Mouse (Mus musculus): ENCODE data around the gene Barhl1.

Barhl1 gene

DNA sequence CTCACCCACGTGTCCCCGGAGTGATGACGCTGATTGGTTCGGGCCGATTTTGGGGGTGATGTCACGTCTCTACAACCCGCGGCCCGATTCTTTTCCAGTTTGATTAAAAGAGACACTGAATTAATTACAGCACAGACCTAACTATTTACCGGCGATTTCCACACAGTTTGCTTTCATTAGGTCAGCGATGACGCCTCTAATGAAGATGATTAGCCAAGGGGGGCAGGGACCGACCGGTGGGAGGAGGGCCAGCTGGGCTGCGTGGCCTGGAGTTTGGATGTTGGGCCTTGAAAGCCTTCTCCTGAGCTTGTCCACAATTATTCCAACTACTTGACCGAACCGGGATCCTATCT is at the start of gene Barhl1:
TSS of gene Barhl1 (minus strand) at position 156 of the 353 bp plus-strand sequence.
- no peak for DNase-seq (ENCODE audit: low read depth)

DNA sequence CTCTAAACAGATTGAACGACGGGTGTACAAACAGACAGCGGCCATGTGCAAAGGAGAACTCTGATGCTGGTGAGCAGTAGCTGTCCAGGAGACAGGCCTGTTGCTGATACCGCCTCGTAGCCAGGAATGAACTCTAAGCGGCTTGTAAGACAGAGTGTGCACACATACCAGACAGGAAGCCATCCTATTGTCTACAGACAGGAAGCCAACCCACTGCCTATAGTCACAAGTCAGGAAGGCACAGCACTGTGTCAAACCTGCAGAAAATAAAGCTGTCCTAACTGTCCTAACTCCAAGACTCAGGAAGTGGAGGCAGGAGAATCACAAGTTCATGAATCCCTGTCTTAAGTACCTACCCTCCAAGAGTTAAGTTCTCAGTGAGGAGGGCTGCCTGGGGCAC is 47.1 kb upstream of the Barhl1 start:
- no peak for DNase-seq (ENCODE audit: low read depth)

DNA sequence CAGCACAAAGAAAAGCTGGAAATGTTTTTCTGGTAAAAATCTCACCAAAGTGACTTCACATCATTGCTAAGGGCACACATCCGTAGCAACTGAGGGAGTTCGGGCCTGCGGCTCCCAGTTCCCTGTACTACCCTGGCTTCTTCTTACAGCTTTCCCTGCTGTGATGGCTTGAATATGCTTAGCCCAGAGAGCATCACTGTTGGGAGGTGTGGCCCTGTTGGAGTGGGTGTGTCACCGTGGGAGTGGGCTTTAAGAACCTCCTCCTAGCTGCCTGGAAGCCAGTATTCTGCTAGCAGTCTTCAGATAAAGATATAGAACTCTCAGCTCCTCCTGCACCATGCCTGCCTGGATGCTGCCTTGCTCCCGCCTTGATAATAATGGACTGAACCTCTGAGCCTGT is 45.2 kb upstream of the Barhl1 start:
- no peak for DNase-seq (ENCODE audit: low read depth)

DNA sequence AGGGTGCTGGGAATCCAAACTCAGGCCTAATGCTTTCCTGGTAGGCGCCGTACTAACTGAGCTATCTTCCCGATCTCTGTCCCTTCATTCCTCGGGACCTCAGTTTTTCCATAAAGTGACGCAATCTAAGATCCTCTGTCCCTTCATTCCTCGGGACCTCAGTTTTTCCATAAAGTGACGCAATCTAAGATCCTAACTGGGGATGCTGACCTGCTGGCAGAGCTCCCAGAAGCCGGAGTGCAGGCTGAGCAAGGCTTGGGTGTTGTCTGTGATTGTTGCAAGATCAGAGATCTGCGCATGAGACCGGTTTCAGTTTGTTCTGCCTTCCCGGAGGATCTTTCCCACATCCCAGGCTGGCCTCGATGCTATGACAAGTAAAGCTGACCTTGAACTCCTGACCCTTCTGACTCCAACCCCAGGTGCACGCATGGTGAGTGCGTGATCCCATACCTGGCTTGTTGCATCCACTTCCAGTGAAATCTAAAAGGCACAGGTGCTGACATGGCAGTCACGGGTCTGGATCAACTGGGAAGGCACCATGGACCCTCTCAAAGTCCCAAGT is 44.6 kb upstream of the Barhl1 start:
- DNase-seq (ENCODE audit: low read depth) = no peak

DNA sequence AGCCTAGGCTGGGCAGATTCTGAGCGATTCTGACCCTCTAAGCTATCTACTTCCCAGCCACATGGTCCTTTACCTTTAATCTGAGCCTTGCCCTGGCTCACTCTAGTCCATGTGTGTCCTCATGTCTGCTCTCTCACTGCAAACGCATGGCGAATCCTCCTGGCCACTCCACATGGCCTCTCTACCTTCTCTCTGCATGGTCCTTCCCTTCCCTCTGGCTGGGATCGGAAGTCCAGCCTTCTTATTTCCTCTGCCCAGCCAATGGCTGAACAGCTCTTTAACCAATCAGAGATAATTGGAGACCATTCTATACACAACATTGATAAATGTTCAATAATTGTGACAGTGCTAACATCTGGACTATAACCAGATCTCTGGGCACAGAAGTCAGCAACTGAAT is 40.4 kb upstream of the Barhl1 start:
- no peak for DNase-seq (ENCODE audit: low read depth)

DNA sequence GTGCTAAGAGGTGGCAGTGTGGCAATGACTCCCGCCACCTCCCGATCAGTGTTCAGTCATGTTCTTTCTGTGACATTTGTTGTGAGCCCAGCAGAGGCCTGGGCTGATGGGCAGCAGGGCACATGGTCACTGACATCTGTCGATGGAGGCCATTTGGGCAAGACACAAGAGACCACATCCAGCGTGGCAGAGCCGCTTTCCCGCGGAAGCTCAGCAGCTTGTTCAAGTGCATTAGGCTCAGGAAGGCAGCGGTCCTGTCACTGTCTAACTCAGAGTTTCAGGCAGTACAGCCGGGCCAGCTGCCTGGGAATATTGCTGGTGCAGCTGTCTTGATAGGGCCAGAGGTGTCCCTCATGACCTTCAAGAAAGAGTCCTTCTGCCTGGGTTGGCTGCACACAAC is 38.1 kb upstream of the Barhl1 start:
- DNase-seq (ENCODE audit: low read depth) = no peak

DNA sequence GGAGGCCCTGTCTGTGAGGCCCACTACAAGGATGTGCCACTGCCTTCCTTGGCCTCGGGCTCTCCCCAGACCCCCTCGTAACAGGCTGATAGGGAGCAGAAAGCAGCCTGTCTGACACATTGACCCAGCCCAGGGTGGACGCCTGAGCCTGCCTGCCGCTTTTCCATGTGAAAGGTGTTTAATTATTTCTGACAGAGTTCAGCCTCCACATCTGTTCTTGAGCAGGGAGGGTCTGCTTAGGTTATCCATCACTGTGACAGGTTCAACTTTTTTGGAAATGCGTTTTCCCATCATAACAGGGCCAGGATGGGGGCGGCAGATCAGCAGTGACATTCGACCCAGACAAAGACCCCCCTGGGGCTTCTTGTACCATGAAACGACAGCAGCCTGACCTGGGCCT is 36.5 kb upstream of the Barhl1 start:
- no peak for DNase-seq (ENCODE audit: low read depth)

DNA sequence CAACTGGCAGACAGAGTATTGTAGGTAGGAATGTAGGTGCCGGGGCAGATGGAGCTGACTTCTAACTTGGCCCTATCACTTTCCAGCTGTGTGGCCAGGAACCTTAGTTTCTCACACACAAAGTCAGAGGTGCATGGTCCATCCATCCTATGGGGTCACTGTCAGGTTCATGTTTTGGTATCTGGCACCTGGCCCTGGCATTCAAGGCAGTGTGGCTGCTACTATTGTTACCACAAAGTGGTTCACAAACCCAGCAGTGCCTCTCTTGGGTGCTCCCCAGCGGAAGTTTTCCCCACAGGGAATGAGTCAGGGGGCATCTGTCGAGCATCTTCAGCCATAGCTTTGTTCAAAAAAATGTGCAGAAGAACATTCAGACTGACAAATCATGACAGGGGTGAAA is 29.8 kb upstream of the Barhl1 start:
- DNase-seq (ENCODE audit: low read depth) = no peak

DNA sequence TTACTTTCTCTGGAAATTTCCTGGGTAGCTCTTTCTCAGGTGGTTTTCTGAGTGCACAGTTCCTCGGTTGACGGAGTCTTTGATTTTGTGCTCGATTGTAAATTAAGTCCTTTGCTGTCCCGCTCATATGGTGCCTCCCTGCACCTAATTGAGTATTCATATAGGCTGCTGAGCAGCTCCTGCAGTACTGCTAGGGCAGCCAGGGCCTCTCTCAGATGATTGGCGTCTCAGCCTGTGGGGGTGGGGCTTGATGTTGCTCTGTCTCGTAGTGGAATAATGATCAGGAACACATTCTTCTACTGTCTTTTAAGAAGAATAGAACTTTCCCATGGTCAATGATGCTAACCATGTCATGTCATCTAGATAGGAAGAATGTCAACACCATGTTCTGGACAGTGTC is 28.9 kb upstream of the Barhl1 start:
- no peak for DNase-seq (ENCODE audit: low read depth)

DNA sequence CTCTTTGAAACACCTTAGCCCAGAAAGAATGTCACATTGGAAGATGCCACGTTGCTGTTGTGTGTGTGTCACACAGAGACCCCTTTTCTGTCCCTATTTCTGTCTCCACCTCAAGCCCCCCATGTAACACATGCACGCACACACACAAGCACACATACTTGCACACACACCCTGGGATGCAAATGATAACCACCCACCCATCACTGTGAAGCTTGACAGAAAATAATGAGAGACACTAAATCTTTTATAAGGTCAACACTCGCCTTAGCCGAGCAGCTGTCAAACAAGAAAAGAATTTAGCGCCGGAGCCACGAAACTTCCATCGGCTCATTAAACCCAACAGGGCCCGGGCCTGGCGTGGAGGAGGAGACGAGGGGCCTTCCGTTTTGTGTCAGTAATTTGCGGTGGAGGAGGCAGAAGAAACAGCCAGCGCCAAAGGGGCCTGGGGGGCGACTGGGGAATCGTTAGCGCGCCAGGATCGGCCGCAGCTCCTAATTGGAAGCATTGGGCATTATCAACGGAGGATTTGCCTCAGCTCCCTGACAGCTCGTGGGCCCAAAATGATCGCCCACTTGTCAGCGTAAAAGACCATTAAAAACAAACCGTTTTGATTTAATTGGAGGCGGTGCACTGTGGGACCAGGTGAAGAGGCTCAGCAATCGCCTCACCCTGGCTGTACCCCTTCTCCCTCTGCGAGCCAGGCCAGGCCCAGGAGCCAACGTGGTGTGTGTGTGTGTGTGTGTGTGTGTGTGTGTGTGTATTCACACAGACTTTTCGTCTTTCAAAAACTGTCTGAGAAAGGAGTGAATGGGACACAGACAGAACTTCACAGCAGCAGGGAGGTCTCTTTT is 27.4 kb upstream of the Barhl1 start:
- no peak for DNase-seq (ENCODE audit: low read depth)

DNA sequence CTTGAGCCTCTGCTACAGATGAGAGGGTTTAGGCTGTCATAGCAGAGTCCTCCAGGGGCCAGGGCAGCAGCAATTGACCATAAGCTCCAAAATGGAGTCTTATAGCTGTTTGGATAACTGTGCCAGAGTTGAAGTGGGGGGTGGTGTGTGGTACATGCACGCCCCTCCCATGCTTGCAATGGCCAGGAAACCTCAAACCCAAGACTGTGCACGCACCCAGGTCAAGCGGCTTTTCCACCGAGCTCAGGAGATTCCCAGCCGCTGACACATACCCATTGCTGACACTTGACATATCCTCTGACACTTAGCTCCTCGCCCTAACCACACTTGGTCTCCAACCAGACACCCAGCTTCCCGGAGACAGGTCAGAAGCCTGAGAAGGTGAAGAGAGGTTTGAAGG is 22.5 kb upstream of the Barhl1 start:
- DNase-seq (ENCODE audit: low read depth) = peak; percentile 15

DNA sequence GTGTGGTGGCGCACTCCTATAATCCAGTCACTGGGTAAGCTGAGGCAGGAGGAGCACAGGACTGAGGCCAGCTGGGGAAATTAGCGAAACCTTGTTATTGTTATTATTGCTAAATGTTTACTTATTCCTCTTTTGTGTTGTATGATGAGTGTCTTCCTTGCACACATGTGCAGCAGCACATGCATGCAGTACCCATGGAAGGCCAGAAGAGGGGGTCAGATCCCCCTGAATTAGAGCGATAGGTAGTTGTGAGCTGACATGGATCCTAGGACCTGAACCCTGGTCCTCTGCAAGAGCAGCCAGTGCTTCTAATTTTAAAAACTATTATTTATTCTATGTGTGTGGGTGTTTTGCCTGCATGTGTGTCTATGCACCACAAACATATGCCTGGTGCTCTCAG is 14.1 kb upstream of the Barhl1 start:
- DNase-seq (ENCODE audit: low read depth) = no peak

DNA sequence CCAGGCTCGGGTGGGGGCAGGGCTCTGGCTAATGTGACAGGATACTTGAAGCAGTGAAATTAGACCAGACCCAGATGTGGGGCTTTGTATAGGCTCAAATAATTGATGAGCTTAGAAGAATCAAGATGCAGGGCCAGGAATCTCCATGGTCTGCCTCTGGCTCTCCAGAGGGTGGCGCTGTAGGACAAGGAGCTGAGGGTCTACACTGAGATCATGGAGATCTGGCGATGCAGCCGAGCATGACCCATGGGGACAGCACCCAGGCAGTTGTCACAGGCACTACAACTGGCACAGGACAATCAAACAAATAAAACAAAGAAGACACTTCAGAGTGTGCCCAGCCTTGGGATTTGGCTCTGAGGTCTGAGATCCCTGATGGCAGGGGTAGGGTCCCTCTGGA is 7.4 kb upstream of the Barhl1 start:
- DNase-seq (ENCODE audit: low read depth) = no peak

DNA sequence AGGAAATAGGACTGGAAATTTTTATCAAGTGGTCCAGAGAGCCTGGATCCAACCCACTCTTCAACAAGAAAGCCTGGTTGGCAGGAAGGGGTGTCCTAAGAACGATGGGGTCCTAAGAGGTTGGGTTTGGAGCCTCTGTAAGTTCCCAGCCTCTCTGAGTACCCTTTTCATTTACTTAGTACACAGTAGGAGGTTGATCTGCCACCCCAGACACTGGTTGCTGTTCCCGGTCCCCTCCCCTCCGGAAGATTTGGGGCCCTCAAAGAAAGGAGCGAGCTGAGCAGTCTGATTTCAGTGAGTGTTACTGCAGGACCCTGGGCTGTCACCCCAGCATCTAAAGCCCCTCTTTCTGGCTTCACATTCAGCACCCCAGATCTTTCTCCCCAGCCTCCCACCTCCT is 2.5 kb upstream of the Barhl1 start:
- DNase-seq (ENCODE audit: low read depth) = no peak

DNA sequence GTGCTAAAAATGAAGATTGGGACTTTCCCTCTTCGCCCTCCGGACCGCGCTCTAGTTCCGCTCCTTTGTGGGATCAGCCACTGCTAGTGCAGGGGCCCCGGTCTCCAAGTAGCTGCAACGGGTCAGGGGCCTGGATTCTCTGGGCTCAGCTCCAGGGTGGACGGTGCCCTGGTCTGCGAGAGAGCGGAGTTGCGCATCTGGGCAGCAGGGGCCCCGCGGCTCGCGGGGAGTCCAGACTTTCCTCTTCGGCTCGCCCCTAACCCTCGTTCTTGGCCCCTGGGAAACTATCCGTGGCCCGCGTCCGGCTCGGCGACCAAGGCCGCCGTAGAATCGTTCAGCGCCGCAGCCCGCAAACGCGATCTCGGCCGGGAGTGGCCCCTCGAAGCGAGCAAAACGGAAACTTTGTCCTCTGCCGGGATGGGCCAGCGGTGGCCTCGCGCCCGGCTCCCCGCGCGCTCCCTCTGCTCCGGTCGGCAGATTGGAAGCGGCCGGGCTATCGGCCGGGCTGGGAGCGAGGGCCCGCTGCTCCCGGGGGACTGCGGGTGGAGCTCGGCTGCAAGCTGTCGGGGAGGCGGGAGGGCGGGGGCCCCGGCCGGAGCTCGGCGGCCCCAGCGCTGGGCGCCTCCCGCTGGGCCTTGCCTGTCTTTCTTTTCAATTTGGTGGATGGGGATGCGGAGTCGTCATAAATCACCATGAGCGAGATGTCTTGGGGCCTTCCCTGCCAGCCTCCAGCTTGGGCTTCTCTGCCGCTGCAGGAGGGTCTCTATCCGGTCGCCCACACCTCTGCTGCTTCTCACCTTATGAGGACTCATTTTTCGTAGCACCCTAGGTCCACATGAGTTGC is 1.3 kb upstream of the Barhl1 start:
- DNase-seq (ENCODE audit: low read depth) = no peak

DNA sequence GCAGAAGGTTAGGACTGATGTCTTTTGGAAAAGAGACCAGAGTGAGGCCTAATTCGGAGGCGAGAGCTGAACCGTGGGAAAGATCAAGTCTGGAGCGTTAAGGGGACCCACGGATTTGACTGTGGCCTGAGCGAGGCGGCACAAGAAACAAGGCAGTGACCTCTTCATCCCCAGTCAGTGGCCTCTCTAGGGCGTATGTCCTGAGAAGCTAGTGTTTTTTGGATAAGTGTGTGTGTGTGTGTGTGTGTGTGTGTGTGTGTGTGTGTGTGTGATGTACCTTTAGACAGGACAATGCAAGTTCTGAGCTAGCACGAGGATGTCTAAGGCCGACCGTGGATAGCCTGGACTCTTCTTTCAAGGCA is 669 bp upstream of the Barhl1 start:
- DNase-seq (ENCODE audit: low read depth) = no peak

DNA sequence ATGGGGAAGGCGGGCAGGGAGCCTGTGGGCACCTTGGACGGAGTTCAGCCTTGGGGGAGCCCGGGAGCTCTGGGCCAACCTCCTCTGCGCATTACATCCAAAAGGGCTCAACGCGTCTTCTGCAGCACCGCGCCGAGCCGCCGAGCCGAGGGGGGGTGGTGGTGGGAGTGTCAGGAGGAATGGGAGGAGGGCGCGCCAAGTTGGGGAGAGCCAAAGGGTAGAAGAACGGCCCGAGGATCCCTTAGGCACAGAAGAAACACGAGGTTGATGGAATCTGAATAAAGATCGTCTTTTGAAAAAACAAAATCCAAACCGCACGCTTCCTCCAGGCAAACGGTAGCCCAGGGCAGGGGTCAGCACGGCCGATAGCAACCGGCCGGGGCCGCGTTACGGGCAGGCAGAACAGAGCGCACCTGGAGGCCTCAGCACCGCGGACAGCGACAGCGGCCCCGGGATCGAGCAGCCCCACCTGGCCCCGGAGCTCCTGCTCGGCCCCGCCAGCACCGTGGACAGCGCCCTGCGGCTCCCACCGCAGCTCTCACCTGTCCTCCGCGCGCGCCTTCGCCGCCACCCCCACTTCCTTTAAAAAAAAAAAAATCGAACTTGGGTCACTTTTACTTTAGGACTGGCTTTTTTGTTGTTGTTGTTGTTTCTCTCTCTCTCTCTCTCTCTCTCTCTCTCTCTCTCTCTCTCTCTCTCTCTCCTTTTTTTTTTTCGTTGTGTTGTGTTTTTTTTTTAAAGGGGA is 528 bp downstream of the Barhl1 start:
- DNase-seq (ENCODE audit: low read depth) = no peak

DNA sequence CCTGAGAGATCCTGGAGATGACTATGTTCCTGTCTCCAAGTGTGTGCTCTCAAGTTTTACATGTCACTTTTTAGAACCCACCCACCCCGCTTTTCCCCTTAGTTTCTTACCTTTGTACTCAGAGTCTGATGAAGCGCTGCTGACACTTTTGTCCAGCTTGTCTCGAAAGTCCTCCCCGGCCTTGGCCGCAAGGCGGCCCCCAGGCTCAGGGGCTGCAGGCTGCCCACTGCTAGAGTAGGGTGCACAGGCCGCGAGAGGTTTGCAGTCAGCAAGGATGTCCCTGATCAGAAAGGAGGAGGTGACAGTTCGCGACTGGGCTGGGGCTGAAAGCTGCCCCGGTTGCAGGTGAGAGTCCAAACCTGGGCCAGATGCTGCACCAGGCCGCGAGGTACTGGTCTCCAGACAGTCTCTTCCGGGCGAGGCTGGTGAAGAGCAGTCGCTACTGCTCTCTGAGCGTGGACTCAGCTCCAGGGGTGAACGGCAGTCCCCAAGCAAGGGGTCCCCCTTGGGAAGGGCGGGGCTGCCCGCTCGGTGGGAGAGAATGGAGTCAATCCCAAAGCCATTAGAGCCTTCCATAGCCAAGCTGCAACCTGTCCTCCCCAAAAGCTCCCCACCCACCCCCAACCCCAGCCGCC is 1.2 kb downstream of the Barhl1 start:
- no peak for DNase-seq (ENCODE audit: low read depth)

DNA sequence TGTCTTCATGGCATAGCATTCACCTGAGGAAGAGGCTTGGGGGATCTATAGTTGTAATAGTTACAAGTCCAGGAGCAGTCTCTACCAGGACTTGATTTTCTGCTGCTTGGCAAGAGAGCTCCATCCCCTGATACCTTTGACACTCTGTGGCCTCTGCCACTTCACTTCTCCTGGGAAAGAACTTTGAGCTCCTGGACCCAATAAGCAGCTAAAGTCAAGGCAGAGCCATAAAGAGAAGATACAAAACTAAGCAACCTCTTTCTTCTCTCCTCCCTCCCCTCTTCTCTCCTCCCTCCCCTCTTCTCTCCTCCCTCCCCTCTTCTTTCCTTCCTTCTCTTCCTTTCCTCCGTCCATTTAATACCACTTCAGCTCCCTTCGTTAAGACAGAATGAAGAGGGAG is 2.3 kb downstream of the Barhl1 start:
- no peak for DNase-seq (ENCODE audit: low read depth)

DNA sequence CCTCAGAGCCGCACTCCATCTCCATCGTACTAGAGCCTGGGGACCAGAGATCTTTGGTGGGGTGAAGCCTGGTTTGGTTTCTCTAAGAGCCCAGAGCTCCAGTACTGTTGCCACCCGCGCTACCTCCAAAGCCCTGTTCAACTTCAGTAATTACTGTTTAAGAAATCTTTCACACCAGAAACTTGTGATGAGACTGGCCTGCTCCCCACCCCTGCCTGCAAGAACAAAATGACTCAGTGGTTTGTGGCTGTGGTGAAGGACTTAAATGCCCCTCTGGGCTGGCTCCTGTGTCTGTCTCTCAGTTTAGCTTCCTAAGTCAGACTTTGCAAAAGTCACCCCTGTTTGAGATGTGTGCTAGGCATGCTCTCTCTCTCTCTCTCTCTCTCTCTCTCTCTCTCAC is 3.5 kb downstream of the Barhl1 start:
- DNase-seq (ENCODE audit: low read depth) = no peak

DNA sequence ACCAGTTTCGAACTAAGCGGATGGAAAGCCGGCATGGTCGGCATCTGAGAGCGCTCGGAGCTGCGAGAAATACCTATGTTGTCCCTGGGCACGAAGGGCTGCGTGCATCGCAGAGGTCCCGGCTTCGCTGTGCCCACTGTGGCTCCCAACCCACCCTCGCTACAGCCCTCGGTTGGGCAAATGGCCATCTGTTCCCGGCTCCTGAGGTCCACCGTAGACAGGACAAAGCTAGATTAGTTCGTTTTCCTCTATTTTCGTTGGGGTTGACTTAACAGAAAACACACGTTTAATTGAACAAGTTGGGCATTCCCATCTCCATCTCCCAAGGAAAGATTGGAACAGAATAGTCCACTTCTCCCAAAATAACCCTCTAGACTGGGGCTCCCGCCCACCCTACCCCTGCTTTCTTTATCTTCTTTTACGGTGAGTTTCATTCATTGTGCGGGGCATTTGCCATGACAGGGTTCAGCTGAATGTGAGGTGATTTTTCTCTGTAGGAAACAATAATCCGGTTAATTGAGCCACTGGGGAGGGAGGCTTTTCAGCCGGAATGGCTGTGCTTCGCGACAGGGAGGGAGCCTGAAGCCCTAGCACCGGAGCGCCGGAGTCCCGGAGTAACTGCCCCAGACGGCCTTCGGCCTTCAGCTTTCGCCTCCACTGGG is 4.3 kb downstream of the Barhl1 start:
- DNase-seq (ENCODE audit: low read depth) = no peak
